Mouse (Mus musculus) left cerebral cortex, postnatal 10 days (tissue): ENCODE results near the gene Cntn4. TPM values are rescaled to one million over a fixed set of nuclear protein-coding genes. Genes with fewer than 3 reads are reported as not detected.
A peak's percentile ranks its signal among the peaks of the same experiment; 100 is the strongest.

Experiments used
- DNase-seq, 2 experiments: peaks; one replicate each; pipeline ENCODE4 v3.0.0; 2021 to 2022; ENCODE audit warnings: low spot score in 2 of 2, mixed read lengths in 1 of 2; ENCODE audit errors: extremely low spot score in 1 of 2
- intact Hi-C: fragments of 180-260 bp; cut with DNase I; formaldehyde crosslinking; loops from one replicate; pipeline ENCODE4 v1.15.1; 2025
- total RNA-seq, 2 experiments: library from RNA; stranded (reverse); gene quantifications; 2 replicates each; pipeline ENCODE4 v1.2.3; 2021

Gene Cntn4
- total RNA-seq, 2 experiments from 2014 or later: 39.4 to 47.9 TPM

- intact Hi-C loops: no loop called here
- no peak for DNase-seq
These were observed 745.5 kb downstream of the Cntn4 start for GRCm38 (mm10) chr6:106422947-106423346.

GRCm38 (mm10) chr6:106423471-106423870, 746.0 kb downstream of the Cntn4 start:
- intact Hi-C loops: no loop called here

GRCm38 (mm10) chr6:106426615-106427014, 749.2 kb downstream of the Cntn4 start:
- intact Hi-C loops: no loop called here
- DNase-seq: no peak

More at GRCm38 (mm10) chr6:106423471-106423870, 746.0 kb downstream of the Cntn4 start:
- DNase-seq: no peak

- DNase-seq: peak in 1 of 2 experiments; percentile 54
- intact Hi-C loops: no loop called here
These were observed 754.0 kb downstream of the Cntn4 start for GRCm38 (mm10) chr6:106431466-106431865.

- intact Hi-C loops: no loop called here
- DNase-seq: no peak
These were observed 763.3 kb downstream of the Cntn4 start for GRCm38 (mm10) chr6:106440786-106441185.

GRCm38 (mm10) chr6:106441246-106441645, 763.8 kb downstream of the Cntn4 start:
- intact Hi-C loops: no loop called here
- DNase-seq: no peak

GRCm38 (mm10) chr6:106454131-106454838, 776.8 kb downstream of the Cntn4 start:
- intact Hi-C loops: no loop called here

GRCm38 (mm10) chr6:106455616-106456015, 778.2 kb downstream of the Cntn4 start:
- intact Hi-C loops: no loop called here
- no peak for DNase-seq

More at GRCm38 (mm10) chr6:106454131-106454838, 776.8 kb downstream of the Cntn4 start:
- no peak for DNase-seq

- intact Hi-C loops: no loop called here
- no peak for DNase-seq
These were observed 780.7 kb downstream of the Cntn4 start for GRCm38 (mm10) chr6:106458166-106458565.

GRCm38 (mm10) chr6:106462403-106462802, 784.9 kb downstream of the Cntn4 start:
- intact Hi-C loops: no loop called here
- DNase-seq: no peak

- intact Hi-C loops: no loop called here
- DNase-seq: no peak
These were observed 786.4 kb downstream of the Cntn4 start for GRCm38 (mm10) chr6:106463857-106464256.

- intact Hi-C loops: no loop called here
These were observed 788.3 kb downstream of the Cntn4 start for GRCm38 (mm10) chr6:106465766-106466165.

GRCm38 (mm10) chr6:106466267-106467029, 789.0 kb downstream of the Cntn4 start:
- no peak for DNase-seq
- intact Hi-C loops: no loop called here

More at GRCm38 (mm10) chr6:106465766-106466165, 788.3 kb downstream of the Cntn4 start:
- no peak for DNase-seq

- DNase-seq: no peak
- intact Hi-C loops: no loop called here
These were observed 794.6 kb downstream of the Cntn4 start for GRCm38 (mm10) chr6:106471840-106472608.

- intact Hi-C loops: no loop called here
- no peak for DNase-seq
These were observed 796.4 kb downstream of the Cntn4 start for GRCm38 (mm10) chr6:106473871-106474270.

GRCm38 (mm10) chr6:106481533-106481932, 804.1 kb downstream of the Cntn4 start:
- no peak for DNase-seq
- intact Hi-C loops: no loop called here

- no peak for DNase-seq
- intact Hi-C loops: no loop called here
These were observed 818.8 kb downstream of the Cntn4 start for GRCm38 (mm10) chr6:106496303-106496702.

GRCm38 (mm10) chr6:106499166-106499565, 821.7 kb downstream of the Cntn4 start:
- intact Hi-C loops: no loop called here
- peak in 1 of 2 experiments; percentile 58 for DNase-seq

GRCm38 (mm10) chr6:106503961-106504360, 826.5 kb downstream of the Cntn4 start:
- intact Hi-C loops: no loop called here
- DNase-seq: peak in 1 of 2 experiments; percentile 17
